Mouse (Mus musculus) C2C12 (cell line): ENCODE data around the gene Btg1-ps1.

Source experiments
- CEBPB ChIP-seq: IDR thresholded peaks from one replicate; pipeline ENCODE4 v1.6.1; 2011; ENCODE audit warnings: low read depth, mild to moderate bottlenecking, control low read depth, moderate library complexity
- CTCF ChIP-seq: IDR thresholded peaks from one replicate; pipeline ENCODE4 v1.5.1; 2011; ENCODE audit not compliant: control insufficient read depth, insufficient read depth, insufficient read length
- MAX ChIP-seq: IDR thresholded peaks from one replicate; pipeline ENCODE4 v1.6.1; 2011; ENCODE audit warnings: mild to moderate bottlenecking, control low read depth
- MYOD1 ChIP-seq: IDR thresholded peaks from one replicate; pipeline ENCODE4 v1.6.1; 2011; ENCODE audit warnings: low read depth; ENCODE audit not compliant: control insufficient read depth, insufficient read length
- USF1 ChIP-seq: IDR thresholded peaks from one replicate; pipeline ENCODE4 v1.6.1; 2011; ENCODE audit warnings: low read depth, mild to moderate bottlenecking, control low read depth, moderate library complexity

DNA sequence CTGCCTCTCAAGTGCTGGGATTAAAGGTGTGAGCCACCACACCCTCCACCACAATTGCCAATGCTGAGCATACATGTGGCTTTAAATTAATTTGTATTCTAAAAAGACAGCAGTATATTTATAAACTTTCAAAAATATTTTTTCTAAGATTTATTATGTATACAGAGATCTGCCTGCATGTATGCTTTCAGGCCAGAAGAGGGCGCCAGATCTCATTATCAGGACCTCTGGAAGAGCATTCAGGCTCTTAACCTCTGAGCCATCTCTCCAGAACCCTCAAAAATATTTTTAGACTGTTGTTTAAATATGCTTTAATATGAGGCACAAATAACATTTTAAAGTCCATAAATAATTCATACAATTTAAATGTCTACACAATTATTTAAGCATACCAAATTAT, 42.9 kb upstream of the Btg1-ps1 start:
- TF ChIP-seq CTCF, result no peak
- TF ChIP-seq USF1, result no peak
- TF ChIP-seq MYOD1, result no peak
- no peak for TF ChIP-seq CEBPB
- no peak for TF ChIP-seq MAX
